Mouse (Mus musculus): Measurements from ENCODE around the gene Gm20388. TPM values are rescaled to one million over a fixed set of nuclear protein-coding genes. Genes with fewer than 3 reads are reported as not detected.
"Not testable (repeated sequence)": the region's sequence is repeated elsewhere in the genome, so short reads cannot be mapped to it uniquely, and the experiment has no call there.

Gene Gm20388
- polyA plus RNA-seq, 1 experiment from 2014 or later = 1.7 TPM

- not testable (repeated sequence) for H3K27me3 ChIP-seq (ENCODE audit: insufficient read depth, poor library complexity, severe bottlenecking); H3K36me3 ChIP-seq; H3K9me3 ChIP-seq; DNase-seq (ENCODE audit: low spot score); H3K4me3 ChIP-seq
- H3K27ac ChIP-seq = peak overlapping the region; percentile 69
- H3K4me1 ChIP-seq (replicated peaks) = peaks cover 36% of the 10 kb centered on the region
- WGBS = 78% methylated on average over 9 of the region's 9 CpGs
These were observed 1757.4 kb downstream of the Gm20388 start for GRCm38 (mm10) chr8:121667936-121668500.

DNA sequence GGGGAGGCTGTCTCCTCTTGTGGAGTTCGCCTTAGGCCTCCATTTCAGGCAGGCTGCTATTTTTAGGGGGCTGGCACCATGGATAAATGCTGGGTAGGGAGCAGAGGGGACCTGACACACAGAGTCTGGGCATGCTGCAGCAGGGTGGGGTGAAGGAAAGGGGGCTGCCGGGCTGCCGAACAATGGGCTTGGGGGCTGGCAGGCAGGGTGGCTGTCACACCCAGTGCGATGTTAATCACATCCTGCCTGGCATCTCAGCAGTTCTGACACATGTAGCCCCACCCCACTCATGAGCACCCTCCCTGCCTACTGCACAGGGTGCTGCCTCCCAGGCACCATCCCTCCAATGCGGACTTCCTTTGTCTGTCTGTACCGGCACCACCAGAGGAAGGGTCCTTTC lies 1757.9 kb downstream of the Gm20388 start:
- 52% methylated on average over 6 of the region's 6 CpGs for WGBS
- no peak for DNase-seq (ENCODE audit: low spot score)
- 0 out of 2 replicates have a peak overlapping the region, but pooled peaks have one; percentile 3 for H3K4me3 ChIP-seq
- H3K36me3 ChIP-seq = no peaks in the 10 kb centered on the region
- peaks cover 6% of the 10 kb centered on the region; the same call in 1 of the 2 replicates for H3K27me3 ChIP-seq (ENCODE audit: insufficient read depth, poor library complexity, severe bottlenecking)
- peak overlapping the region; percentile 69 for H3K27ac ChIP-seq
- no peaks in the 10 kb centered on the region for H3K9me3 ChIP-seq
- H3K4me1 ChIP-seq (replicated peaks) = peaks cover 36% of the 10 kb centered on the region

DNA sequence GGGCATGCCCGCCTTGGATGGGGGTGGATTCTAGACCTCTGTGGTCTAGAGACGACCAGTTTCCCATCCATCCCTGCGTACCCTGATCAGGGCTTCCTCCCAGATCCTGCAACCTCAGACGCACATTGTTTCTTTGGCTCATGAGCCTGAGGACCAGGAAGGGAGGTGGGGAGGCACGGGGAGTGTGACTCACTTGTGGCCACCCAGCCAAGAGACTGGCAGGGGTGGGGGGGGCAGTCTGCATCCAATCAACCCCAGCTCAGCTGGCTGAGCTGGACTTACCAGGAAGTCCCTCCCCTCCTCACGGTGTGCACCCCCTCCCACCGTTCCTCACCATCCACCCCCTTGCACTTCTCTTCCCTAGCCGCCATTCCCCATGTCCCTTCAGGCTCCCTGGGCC lies 1758.6 kb downstream of the Gm20388 start:
- H3K4me3 ChIP-seq = no peak overlapping the region

GRCm38 (mm10) chr8:121673153-121673552 lies 1762.5 kb downstream of the Gm20388 start:
- no peaks in the 10 kb centered on the region for H3K36me3 ChIP-seq
- DNase-seq (ENCODE audit: low spot score) = no peak
- H3K27me3 ChIP-seq (ENCODE audit: insufficient read depth, poor library complexity, severe bottlenecking) = peaks cover 5% of the 10 kb centered on the region; the same call in 1 of the 2 replicates
- 73% methylated on average over 4 of the region's 4 CpGs for WGBS
- no peaks in the 10 kb centered on the region for H3K9me3 ChIP-seq
- no peak overlapping the region for H3K4me3 ChIP-seq
- no peak overlapping the region for H3K27ac ChIP-seq
- peaks cover 19% of the 10 kb centered on the region for H3K4me1 ChIP-seq (replicated peaks)

More for the DNA sequence above, 1758.6 kb downstream of the Gm20388 start:
- WGBS = 18% methylated on average over 8 of the region's 8 CpGs
- no peak for DNase-seq (ENCODE audit: low spot score)
- Histone ChIP-seq H3K36me3 (no peaks in the 10 kb centered on the region), H3K9me3 (no peaks in the 10 kb centered on the region), H3K27me3 (ENCODE audit: insufficient read depth, poor library complexity, severe bottlenecking) (peaks cover 6% of the 10 kb centered on the region; the same call in 1 of the 2 replicates), H3K4me1 (replicated peaks) (peaks cover 33% of the 10 kb centered on the region), H3K27ac (peak overlapping the region; percentile 69)

DNA sequence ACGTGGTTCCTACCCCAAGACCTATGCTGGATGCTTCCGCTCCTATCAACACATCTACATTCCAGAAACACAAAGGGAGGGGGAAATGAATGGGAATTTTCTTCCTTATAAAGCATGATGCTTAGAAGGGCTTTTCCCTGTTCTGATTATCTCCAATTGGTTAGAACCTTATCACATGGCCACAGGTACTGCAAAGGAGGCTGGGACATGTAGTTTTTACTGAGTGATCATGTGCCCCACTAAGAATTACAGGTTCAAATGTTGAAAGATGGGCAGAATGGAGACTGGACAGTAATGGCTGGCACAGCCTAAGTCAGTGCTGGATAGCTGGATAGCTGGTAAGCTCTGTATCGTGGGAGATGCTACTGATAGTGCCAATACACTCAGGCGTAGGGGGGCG lies 1763.3 kb downstream of the Gm20388 start:
- no peak for DNase-seq (ENCODE audit: low spot score)
- Histone ChIP-seq H3K27me3 (ENCODE audit: insufficient read depth, poor library complexity, severe bottlenecking) (no peaks in the 10 kb centered on the region), H3K4me1 (replicated peaks) (peaks cover 11% of the 10 kb centered on the region), H3K36me3 (no peaks in the 10 kb centered on the region), H3K9me3 (no peaks in the 10 kb centered on the region), H3K4me3 (no peak overlapping the region), H3K27ac (no peak overlapping the region)
- 79% methylated on average over 5 of the region's 5 CpGs for WGBS

DNA sequence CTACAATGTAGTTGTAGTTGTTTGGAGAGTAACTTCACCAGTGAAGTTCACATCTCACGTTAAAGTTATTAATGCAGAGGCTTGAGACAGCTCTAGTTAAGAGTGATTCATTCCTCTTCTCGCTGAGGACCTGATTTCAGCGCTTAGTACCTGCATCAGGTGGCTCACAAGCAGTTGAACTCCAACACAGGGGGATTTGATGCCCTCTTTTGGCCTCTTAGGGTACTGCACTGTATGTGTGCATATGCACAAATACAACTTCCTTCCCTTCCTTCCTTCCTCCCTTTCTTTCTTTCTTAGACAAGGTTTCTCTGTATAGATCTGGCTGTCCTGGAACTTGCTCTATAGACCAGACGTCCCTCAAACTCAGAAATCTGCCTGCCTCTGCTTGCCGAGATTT lies 1763.9 kb downstream of the Gm20388 start:
- no peaks in the 10 kb centered on the region for H3K27me3 ChIP-seq (ENCODE audit: insufficient read depth, poor library complexity, severe bottlenecking)
- 60% methylated on average over 5 of the region's 5 CpGs for WGBS
- no peaks in the 10 kb centered on the region for H3K9me3 ChIP-seq
- H3K27ac ChIP-seq = no peak overlapping the region
- no peak for DNase-seq (ENCODE audit: low spot score)
- H3K4me3 ChIP-seq = no peak overlapping the region
- H3K4me1 ChIP-seq (replicated peaks) = peaks cover 6% of the 10 kb centered on the region
- H3K36me3 ChIP-seq = no peaks in the 10 kb centered on the region

DNA sequence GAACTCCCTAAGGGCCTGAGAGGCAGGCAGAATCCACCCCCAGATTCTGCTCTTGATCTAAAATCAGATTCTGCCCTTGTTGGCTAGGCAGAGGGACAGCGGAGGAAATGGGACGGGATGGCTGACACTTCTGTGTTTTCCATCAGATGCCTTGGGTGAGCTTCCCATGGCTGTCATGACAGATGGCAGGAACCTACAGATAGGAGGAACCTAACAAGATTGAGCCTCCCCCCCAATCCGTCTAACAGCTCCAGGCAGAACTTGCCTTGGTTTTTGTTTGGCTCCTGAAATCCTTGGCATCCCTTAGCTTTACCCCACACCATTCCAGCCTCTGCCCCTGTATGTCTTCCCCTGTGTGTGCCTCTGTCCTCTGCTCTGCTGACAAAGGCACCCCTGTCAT lies 1764.5 kb downstream of the Gm20388 start:
- no peak overlapping the region for H3K27ac ChIP-seq
- no peaks in the 10 kb centered on the region for H3K9me3 ChIP-seq
- 86% methylated on average over 3 of the region's 3 CpGs for WGBS
- no peak overlapping the region for H3K4me3 ChIP-seq
- no peak for DNase-seq (ENCODE audit: low spot score)
- no peaks in the 10 kb centered on the region for H3K36me3 ChIP-seq
- H3K27me3 ChIP-seq (ENCODE audit: insufficient read depth, poor library complexity, severe bottlenecking) = no peaks in the 10 kb centered on the region
- H3K4me1 ChIP-seq (replicated peaks) = peaks cover 6% of the 10 kb centered on the region

- H3K36me3 ChIP-seq = no peaks in the 10 kb centered on the region
- H3K27ac ChIP-seq = no peak overlapping the region
- H3K4me1 ChIP-seq (replicated peaks) = peaks cover 6% of the 10 kb centered on the region
- H3K4me3 ChIP-seq = no peak overlapping the region
- H3K27me3 ChIP-seq (ENCODE audit: insufficient read depth, poor library complexity, severe bottlenecking) = no peaks in the 10 kb centered on the region
- WGBS = 57% methylated on average over 20 of the region's 20 CpGs
- H3K9me3 ChIP-seq = no peaks in the 10 kb centered on the region
- no peak for DNase-seq (ENCODE audit: low spot score)
These were observed 1765.1 kb downstream of the Gm20388 start for GRCm38 (mm10) chr8:121675701-121676100.

GRCm38 (mm10) chr8:121678696-121679095 lies 1768.1 kb downstream of the Gm20388 start:
- DNase-seq (ENCODE audit: low spot score) = no peak
- 64% methylated on average over 5 of the region's 5 CpGs for WGBS

DNA sequence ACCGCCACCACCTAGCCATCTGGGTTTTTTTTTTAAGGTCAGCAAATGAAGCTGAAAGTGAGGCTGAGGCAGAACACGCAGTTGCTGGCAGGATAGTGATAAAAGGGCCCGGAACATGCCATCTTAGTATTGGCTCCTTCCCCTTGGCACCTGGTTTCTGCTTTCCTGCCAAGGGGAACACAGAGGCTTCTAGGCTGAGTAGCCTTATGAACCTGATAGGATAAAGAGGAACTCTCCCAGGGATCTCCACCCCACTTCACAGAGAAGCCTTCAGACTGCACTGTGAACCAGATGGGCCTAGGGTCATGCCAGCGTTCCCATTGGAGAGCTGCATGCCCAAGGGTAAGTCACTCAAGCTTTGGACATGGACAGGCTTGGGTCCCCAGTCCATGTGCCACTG lies 1770.3 kb downstream of the Gm20388 start:
- Histone ChIP-seq H3K27me3 (ENCODE audit: insufficient read depth, poor library complexity, severe bottlenecking) (no peaks in the 10 kb centered on the region), H3K27ac (no peak overlapping the region), H3K4me3 (no peak overlapping the region), H3K9me3 (no peaks in the 10 kb centered on the region), H3K36me3 (no peaks in the 10 kb centered on the region), H3K4me1 (replicated peaks) (no peaks in the 10 kb centered on the region)
- DNase-seq (ENCODE audit: low spot score) = no peak
- WGBS = 89% methylated on average over 4 of the region's 4 CpGs

More at GRCm38 (mm10) chr8:121678696-121679095, 1768.1 kb downstream of the Gm20388 start:
- Histone ChIP-seq H3K27me3 (ENCODE audit: insufficient read depth, poor library complexity, severe bottlenecking) (no peaks in the 10 kb centered on the region), H3K36me3 (no peaks in the 10 kb centered on the region), H3K4me3 (no peak overlapping the region), H3K27ac (no peak overlapping the region), H3K9me3 (no peaks in the 10 kb centered on the region), H3K4me1 (replicated peaks) (peaks cover 6% of the 10 kb centered on the region)

DNA sequence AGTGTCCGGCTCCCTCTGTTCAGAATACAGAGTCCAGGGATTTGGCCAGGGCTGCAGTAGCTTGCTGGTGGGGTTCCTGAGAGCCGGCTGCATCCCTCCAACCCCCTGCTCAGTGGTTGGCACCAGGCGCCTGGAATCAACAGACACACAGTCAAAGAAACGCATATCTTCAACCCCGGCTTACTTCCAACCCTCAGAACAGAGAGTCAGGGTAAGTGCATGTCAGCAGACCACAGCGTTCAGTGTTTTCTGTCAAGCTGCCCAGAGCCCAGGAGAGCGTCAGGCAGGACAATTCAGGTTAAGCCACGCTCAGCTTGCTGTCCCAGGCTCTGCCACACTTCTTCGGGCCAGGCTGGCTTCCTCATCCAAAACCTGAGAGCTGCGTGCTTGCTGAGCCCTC lies 1770.8 kb downstream of the Gm20388 start:
- 65% methylated on average over 10 of the region's 10 CpGs for WGBS
- H3K36me3 ChIP-seq = no peaks in the 10 kb centered on the region
- H3K9me3 ChIP-seq = no peaks in the 10 kb centered on the region
- 0 out of 2 replicates have a peak, but pooled peaks cover 6% of the 10 kb centered on the region for H3K4me1 ChIP-seq (replicated peaks)
- no peak overlapping the region for H3K4me3 ChIP-seq
- no peak for DNase-seq (ENCODE audit: low spot score)
- H3K27me3 ChIP-seq (ENCODE audit: insufficient read depth, poor library complexity, severe bottlenecking) = no peaks in the 10 kb centered on the region
- no peak overlapping the region for H3K27ac ChIP-seq

- 79% methylated on average over 10 of the region's 10 CpGs for WGBS
- no peak for DNase-seq (ENCODE audit: low spot score)
- Histone ChIP-seq H3K4me1 (replicated peaks) (peaks cover 22% of the 10 kb centered on the region), H3K36me3 (no peaks in the 10 kb centered on the region), H3K9me3 (no peaks in the 10 kb centered on the region), H3K27ac (no peak overlapping the region), H3K27me3 (ENCODE audit: insufficient read depth, poor library complexity, severe bottlenecking) (no peaks in the 10 kb centered on the region), H3K4me3 (no peak overlapping the region)
These were observed 1772.6 kb downstream of the Gm20388 start for GRCm38 (mm10) chr8:121683083-121683832.

DNA sequence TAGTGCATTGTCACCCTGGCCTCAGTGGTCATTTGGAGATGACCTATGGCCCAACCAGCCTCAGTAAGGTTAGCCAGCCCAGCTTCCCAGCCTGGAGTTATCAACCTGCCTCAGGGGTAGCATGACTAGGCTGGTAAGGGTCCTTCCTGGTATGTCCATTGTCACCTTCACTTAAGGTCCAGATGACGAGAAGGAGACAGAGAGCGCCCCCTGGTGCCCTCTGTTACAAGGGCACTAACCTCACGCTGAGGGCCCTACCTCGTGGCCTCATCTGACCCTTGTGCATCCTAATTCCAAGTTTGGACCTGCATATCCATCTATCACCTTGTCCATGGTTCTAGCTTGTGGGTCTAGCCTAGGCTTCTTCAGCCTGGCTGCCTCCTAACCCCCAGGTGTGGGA lies 1774.8 kb downstream of the Gm20388 start:
- no peaks in the 10 kb centered on the region for H3K9me3 ChIP-seq
- no peak overlapping the region for H3K27ac ChIP-seq
- H3K36me3 ChIP-seq = no peaks in the 10 kb centered on the region
- peak; percentile 52 for DNase-seq (ENCODE audit: low spot score)
- H3K27me3 ChIP-seq (ENCODE audit: insufficient read depth, poor library complexity, severe bottlenecking) = 0 out of 2 replicates have a peak, but pooled peaks cover 3% of the 10 kb centered on the region
- H3K4me1 ChIP-seq (replicated peaks) = peaks cover 32% of the 10 kb centered on the region
- no peak overlapping the region for H3K4me3 ChIP-seq
- 23% methylated on average over 4 of the region's 4 CpGs for WGBS

Data from hindbrain, embryonic 10.5 days (tissue).